Mouse (Mus musculus): ENCODE measurements around the gene Sec61b.

The Sec61b gene

DNA sequence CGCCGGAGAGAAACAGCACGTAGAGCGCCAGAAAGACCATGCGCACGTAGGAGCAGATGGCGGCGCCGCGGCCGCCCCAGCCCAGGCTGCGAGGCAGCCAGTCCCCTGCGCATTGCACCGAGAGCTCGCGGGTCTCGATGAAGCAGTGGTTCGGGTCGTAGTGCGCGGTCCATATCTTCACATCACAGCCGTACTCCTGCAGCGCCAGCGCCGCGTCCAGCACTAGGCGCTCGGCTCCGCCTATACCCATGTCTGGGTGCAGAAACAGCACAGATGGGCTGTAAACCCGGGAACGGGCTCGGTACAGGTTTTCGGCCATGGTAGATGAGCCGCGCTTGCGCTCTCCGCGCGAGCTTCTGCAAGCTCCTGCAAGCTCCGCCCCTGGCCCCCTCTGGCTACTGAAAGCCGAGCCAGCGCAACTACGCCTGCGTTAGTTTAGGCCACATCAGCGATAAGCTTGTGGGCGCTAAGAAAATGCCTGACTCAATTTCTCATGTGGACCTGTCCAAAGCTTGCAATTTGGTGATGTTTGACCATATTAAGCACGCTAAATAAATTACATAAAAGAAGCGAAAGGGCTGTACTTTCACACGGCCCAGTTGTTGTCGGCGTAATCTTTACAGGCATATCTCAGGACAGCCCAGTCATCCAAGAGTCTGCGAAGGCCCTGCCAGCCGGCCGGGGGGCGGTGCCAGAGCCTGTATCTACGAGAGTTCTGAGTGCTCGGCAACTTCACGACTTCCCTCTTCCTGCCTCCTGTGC lies at the start of gene Sec61b, which contains the start of gene Alg2:
Sec61b (plus strand) TSS at position 691 of the 762 bp plus-strand sequence.
Alg2 (minus strand) TSS at position 366 of the 762 bp plus-strand sequence.
- DNase-seq (ENCODE audit: low read depth): peak; percentile 99

GRCm38 (mm10) chr4:47425247-47425830 lies 49.1 kb upstream of the Sec61b start:
- no peak for DNase-seq (ENCODE audit: low read depth)

DNA sequence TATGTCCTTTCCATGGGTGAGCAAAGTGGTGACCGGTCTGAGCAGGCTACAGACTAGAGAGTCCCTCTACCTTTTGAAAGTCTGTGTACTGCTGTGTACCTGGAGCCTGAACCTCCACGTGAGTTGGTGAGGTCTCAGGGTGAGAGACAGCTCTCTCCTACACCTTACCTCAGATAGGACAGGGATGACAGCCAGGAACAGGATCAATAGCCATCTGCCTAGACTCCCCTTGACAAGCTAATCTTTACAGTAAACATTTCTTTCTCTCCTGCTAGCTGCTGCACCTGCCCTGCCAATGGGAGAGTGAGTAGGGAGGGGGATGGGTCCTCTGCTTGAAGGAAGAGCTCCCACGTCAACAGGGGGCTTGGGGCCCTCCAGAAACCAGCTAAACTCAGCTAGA lies 46.9 kb upstream of the Sec61b start:
- no peak for DNase-seq (ENCODE audit: low read depth)

DNA sequence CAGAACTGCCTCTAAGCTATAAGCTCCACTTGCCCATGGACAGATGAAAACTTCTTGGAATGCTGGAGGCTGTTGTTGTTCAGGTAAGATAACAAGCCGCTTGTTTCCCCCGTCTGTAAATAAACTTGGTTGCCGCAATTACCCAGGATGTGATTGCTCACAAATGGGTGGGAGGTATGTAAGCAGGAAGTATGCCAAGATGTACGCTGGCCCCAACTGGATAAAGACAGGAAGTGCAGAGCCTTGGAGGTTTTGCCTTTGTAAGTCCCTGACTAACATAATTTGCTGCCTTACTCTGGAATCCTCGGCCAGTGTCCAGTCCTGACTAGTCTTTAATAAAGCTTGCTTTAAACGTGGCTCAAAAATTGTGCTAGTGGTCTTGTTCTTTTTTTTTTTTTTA lies 43.9 kb upstream of the Sec61b start:
- no peak for DNase-seq (ENCODE audit: low read depth)

DNA sequence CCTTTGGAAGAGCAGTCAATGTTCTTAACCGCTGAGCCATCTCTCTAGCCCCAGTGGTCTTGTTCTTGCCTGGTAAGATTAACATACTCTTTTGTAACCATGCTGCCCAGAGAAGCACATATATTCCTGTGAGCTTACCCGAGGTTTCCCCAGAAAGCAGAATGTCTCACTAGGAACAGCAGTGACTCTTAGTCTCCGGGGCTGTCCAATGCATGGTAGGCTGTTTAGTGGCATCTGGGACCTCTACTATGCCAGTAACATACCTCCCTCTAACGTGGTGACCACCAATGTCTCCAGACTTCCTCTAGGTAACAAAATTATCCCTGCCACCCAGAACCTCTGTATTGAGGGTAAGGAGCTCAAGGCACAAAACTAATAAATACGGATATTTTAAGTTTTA lies 43.4 kb upstream of the Sec61b start:
- no peak for DNase-seq (ENCODE audit: low read depth)

DNA sequence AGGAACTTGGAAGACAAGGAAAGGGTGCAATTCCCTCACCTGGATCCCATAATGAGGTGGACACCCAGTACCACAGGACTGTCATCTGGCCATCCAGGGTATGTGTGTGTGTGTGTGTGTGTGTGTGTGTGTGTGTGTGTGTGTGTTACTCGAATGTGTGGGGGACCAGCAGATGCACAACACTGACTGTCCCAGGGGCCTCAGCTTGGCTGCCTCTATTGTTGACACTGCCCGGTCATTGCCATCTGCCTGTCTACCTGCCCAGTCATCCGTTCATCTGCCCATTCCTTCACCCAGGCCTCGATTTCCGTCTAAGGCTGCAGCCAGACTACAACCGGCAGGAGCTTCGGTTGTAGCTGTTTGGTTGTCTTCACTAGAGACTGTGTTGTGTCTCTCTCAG lies 41.7 kb upstream of the Sec61b start:
- no peak for DNase-seq (ENCODE audit: low read depth)

- no peak for DNase-seq (ENCODE audit: low read depth)
Observed at GRCm38 (mm10) chr4:47435131-47435530, 39.3 kb upstream of the Sec61b start.

DNA sequence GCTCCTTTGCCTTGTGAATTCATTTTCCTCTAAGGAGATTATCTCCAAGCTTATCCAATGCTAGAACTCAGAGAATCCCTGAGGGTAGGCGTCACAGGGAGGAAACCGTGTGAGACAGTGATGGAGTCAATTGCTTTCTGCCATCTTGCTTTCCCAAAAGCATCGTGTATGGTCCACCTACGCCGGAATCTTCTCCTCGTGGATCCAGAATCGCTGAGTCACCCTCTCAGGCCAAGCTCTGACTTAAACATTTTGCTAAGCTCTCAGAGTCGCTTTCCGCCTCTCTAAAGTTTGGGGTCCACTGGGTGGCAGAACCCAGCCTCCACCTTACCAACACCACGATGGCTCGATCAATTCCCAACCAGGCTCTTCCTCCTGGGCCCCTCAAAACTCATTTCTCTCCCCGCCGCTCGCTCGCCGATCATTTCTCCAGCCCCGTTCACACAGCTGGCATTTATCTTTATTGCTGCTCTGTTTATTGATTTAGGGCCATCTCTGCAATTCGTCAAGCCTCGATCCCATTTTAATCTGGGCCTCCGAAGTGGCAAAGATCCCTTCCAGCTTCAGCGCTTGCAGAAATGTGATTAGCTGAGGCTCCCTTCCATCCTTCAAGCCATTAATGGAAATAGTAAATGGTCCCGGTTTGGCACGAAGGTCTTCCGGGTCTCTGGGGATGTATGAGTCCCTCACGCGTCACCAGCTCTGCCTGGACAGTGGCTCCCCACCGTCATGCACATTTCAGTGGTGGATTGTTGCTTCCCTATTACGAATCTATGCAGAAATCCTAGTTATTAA lies 38.7 kb upstream of the Sec61b start:
- no peak for DNase-seq (ENCODE audit: low read depth)

DNA sequence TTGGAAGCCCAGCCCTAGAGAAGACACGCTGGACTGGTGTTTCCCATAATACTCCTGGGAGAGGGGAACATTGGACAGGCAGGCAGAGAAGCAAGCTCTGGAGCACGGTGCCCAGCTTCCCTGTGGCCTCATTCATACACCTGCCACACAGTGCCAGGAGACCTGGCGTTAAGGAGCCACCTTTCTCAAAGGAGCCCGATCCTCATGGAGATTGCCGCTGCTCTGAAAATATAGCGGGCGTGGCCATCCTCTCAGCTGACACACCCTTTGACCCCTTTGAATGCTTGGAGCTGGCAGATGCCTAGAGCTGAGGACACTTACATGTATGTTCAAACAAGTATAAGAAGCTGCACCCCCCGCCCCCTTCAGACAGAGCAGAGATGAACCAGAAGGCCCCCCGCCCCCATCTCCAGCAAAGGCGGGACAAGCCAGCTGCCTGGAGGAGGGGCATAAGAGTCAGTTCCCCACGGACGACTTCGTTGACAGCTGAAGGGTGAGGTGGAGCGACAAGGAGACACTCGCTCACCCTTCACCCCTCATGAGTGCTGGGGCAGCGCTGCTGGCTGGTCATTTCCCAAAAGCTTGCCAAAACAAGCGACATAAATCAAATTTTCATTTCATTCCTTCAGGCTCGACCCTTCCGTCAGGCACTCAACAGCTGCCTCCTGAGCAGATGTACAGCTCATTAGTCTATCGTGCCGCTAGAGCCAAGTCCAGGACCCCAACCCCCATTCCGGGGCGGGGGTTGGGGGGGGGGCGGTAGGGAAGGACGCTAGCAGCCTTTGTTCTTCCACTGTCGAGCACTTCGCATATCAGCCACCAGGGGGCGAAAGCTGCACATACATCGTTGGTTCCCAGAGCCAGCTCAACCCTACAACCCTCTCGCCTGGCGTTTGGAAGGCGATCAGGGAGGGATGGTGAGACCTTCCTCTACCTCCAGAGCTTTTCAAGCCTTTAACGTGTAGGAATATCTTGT lies 36.8 kb upstream of the Sec61b start:
- DNase-seq (ENCODE audit: low read depth): peak; percentile 58

GRCm38 (mm10) chr4:47438956-47439355 lies 35.5 kb upstream of the Sec61b start:
- no peak for DNase-seq (ENCODE audit: low read depth)

- DNase-seq (ENCODE audit: low read depth): no peak
Observed at GRCm38 (mm10) chr4:47440951-47441350, 33.5 kb upstream of the Sec61b start.

- no peak for DNase-seq (ENCODE audit: low read depth)
Observed at GRCm38 (mm10) chr4:47448526-47448925, 25.9 kb upstream of the Sec61b start.

GRCm38 (mm10) chr4:47449116-47449515 lies 25.3 kb upstream of the Sec61b start:
- DNase-seq (ENCODE audit: low read depth): no peak

DNA sequence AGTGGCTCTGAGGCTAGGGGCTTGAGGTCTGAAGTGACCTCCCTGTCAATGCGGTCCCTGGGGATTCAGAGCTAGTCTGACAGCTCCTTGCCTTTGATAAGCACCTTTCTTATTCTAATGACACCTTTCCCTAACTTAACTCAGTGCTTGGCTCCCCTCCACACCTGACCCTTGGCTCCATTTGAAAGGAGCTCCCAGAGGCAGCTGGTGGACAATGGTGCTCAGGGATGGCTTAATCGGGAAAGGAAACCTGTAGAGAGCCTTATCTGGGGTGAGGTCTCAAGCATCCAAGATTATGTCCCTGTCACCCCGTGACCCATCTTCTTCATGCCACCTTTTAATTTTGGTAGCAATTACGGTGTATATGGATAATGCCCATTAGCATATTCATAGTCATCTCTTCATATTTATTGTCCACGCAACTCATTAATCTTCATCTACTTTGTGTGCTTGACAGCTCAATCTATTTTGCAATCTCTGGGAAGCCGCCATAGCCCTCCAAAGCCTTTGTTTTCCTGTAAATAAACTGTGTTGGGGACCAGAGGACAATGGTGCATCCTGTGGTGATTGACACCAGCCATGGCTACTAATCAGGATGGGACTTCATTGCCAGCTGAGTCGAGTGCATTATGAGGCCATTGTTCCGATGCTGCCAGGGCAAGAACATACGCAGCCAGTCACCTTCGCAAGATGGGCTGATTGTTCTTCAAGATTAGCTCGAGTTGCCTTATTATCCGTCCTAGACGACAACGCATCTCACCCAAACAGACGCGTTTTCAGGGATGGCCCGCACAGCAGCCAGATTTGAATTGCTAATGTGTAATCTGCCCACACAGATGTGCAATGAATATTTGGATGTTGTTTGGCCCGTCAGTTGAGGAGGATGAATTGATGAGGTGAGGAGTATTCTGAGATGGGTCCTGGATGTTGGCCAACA lies 24.6 kb upstream of the Sec61b start:
- DNase-seq (ENCODE audit: low read depth): no peak

- no peak for DNase-seq (ENCODE audit: low read depth)
Observed at GRCm38 (mm10) chr4:47467196-47467595, 7.3 kb upstream of the Sec61b start.

DNA sequence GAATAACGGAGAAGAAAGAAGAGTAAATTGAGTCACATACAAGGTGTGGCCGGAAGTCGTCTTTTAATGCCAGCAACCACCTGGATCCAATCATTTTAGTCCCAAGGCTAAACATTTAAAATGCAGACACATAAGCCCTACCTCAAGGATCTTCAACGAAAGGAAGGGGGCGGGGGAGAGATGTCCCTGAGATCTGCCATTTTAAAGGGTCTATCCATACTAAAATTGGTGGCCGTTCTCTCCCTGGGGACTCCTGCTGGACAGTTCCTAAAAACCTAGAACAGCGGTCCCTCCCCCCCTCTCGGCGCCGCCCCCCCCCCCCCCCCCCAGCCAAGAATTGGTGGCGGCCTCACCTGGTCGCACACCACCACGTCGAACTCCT lies 881 bp upstream of the Sec61b start:
- no peak for DNase-seq (ENCODE audit: low read depth)

DNA sequence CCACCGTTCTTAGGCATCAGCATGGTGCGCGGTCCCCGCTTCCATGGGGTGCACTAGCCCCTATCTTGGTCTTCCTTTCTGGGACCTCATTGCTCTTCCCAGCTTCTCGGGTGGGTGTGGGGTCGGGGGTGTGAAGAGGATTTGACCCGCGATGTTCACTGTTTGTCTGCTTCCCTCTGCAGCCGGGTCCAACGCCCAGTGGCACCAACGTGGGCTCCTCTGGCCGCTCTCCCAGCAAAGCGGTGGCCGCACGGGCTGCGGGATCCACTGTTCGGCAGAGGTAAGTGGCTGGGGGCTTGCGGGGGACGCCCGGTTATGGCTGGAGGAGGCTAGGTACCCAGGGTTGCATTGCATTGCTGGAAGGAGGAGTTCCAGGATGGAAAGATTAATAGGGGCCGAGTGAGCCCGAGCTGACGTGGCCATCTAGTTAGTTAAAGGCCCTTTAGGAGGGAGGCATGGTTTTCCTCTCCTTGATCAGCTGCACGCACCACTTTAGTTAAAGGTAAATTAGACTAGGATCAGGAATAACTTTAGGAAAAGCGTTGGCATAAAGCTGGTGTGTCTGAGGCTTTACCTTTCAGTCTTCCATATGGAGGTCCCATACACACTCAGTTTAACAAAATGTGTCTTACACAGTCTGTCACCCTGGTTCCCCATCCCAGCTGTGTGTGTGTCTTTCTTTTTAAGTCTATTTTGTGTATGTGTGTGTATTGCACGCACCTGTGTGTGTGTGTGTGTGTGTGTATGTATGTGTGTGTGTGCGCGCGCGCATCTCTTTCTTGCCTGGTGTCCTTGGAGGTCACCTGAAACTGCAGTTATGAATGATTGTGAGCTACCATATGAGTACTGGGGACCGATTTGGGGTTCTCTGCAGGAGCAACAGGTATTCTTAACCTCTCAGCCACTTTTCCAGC lies 529 bp downstream of the Sec61b start:
- DNase-seq (ENCODE audit: low read depth): no peak

- no peak for DNase-seq (ENCODE audit: low read depth)
Observed at GRCm38 (mm10) chr4:47477539-47477938, 3.1 kb downstream of the Sec61b start.

DNA sequence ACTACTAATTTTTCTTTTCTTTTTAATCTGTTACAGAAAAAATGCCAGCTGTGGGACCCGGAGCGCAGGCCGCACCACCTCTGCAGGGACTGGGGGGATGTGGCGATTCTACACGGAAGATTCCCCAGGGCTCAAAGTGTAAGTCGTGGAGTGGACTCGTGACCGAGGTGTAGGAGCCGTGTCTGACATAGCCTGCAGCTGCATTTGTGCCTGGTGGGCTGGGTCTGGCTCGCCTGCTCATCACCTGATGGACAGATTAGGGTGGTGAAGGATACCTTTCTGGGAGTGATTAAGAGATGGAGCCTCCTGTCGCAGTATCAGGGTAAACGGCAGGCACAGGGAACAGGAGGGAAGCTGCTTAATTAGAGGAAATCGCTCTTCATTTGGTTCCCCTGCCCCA lies 5.6 kb downstream of the Sec61b start:
- DNase-seq (ENCODE audit: low read depth): no peak

GRCm38 (mm10) chr4:47480576-47480975 lies 6.1 kb downstream of the Sec61b start:
- no peak for DNase-seq (ENCODE audit: low read depth)
